Mouse (Mus musculus) heart, adult 11 months (tissue): ENCODE results near the gene Ebp.

Experiments
- DNase-seq: peaks from one replicate; pipeline ENCODE4 v3.0.0; 2022

Gene Ebp

GRCm38 (mm10) chrX:8182871-8183540 lies 10.3 kb downstream of the Ebp start:
- no peak for DNase-seq

GRCm38 (mm10) chrX:8179646-8180045 lies 13.7 kb downstream of the Ebp start:
- no peak for DNase-seq

GRCm38 (mm10) chrX:8178871-8179270 lies 14.4 kb downstream of the Ebp start:
- no peak for DNase-seq

GRCm38 (mm10) chrX:8175504-8176385 lies 17.6 kb downstream of the Ebp start, which contains the start of gene Tbc1d25:
Tbc1d25 (minus strand) TSS chrX:8176181.
- DNase-seq: peak; percentile 99

GRCm38 (mm10) chrX:8175169-8175503 lies 18.2 kb downstream of the Ebp start:
- DNase-seq: no peak

- no peak for DNase-seq
Measured at GRCm38 (mm10) chrX:8167716-8168647, 25.3 kb downstream of the Ebp start.

GRCm38 (mm10) chrX:8164471-8164870 lies 28.8 kb downstream of the Ebp start:
- DNase-seq: no peak

GRCm38 (mm10) chrX:8163076-8163475 lies 30.2 kb downstream of the Ebp start:
- peak; percentile 64 for DNase-seq

- peak; percentile 99 for DNase-seq
Measured at GRCm38 (mm10) chrX:8145153-8145991, 47.9 kb downstream of the Ebp start, which contains the start of gene Rbm3. Rbm3 (minus strand) TSS chrX:8145880.

- no peak for DNase-seq
Measured at GRCm38 (mm10) chrX:8143750-8144149, 49.6 kb downstream of the Ebp start.

GRCm38 (mm10) chrX:8142948-8143347 lies 50.4 kb downstream of the Ebp start:
- DNase-seq: no peak

- DNase-seq: no peak
Measured at GRCm38 (mm10) chrX:8141058-8141457, 52.3 kb downstream of the Ebp start.

- no peak for DNase-seq
Measured at GRCm38 (mm10) chrX:8140446-8140845, 52.9 kb downstream of the Ebp start.

- no peak for DNase-seq
Measured at GRCm38 (mm10) chrX:8139480-8139879, 53.8 kb downstream of the Ebp start.

GRCm38 (mm10) chrX:8135886-8136285 lies 57.4 kb downstream of the Ebp start:
- DNase-seq: no peak
